Mouse (Mus musculus) spleen, postnatal 10 days (tissue): Measurements from ENCODE around the gene Thap2.

Source experiments
- DNase-seq, 2 experiments: peaks; one replicate each; pipeline ENCODE4 v3.0.0; 2021 to 2022; ENCODE audit warnings: low spot score in 2 of 2

Gene Thap2

DNA sequence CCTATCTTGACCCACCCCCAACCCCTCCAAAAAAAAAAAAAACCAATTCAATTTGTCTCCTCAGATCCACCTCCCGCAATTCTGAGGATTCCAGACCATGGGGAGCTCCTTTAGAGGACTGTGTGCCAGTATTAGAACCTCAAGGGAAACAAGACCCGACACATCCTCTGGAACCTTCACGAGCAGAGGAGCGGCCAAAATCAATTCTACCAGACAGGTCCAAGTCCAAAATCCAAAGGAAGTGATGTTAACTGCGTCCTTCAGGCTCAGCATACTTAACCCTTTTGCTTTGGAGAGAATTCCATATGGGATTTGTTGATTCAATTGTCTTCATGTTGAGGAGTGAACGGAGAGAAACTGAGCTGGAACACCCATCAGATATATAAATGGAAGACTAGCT is 29.2 kb downstream of the Thap2 start:
- no peak for DNase-seq

DNA sequence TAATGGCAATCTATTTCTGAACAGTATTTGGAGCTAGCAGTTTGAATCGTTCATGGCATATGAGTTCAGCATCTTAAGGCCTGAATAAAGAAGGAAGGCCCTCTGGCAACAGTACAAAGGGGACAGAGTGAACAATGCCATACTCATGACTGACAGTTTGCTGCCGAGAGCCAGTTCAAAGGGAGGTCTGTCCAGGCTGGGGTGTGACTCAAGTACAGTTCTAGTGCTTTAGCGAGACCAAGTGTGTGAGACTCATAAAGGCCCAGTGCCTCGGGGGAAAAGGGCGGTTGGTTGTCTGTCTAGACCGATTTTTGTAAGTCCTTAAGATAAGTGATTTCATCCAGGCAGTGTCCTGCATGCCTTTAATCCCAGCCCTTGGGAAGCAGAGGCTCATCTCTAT is 29.7 kb downstream of the Thap2 start:
- no peak for DNase-seq

DNA sequence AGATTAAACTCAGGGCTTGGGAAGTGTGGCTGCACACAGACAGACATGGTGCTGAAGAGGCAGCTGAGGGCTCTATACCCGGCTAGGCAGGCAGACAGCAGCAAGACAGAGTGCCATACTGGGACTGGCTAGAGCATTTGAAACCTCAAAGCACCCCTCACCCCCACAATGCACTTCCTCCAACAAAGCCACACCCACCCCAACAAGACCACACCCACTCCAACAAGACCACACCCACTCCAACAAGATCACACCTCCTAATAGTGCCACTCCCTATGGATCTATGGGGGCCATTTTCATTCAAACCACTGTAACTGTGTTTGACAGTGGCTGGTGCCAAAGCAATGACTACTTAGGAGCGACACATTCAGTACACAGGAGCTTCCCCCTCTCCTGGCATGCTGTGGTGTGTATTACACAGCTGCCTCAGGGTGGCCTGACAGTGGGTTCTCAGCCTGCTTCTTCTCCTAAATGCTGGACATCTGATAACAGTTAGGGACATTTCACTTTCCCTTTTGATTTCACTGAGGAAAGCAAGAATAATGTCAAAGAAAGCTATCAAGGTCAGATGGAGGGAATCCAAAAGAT is 33.3 kb downstream of the Thap2 start:
- no peak for DNase-seq

DNA sequence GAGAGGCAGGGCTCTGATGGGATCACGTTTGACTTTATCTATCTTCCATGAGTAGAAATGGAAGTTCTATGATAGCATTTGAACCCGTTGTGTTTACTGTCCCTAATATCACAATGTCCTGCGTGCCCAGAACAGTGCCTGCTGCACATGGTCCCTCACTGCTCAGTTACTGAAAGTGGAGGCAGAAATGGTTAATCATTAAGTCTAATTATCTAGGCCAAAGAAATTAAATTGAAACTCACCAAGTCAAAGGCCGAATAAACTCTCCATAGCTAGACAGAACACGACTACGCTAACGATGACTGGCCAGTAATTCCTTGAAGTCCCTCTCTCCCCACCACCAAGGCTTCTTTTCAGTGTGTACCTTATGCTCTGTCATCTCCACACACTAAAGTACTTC is 34.7 kb downstream of the Thap2 start:
- no peak for DNase-seq

DNA sequence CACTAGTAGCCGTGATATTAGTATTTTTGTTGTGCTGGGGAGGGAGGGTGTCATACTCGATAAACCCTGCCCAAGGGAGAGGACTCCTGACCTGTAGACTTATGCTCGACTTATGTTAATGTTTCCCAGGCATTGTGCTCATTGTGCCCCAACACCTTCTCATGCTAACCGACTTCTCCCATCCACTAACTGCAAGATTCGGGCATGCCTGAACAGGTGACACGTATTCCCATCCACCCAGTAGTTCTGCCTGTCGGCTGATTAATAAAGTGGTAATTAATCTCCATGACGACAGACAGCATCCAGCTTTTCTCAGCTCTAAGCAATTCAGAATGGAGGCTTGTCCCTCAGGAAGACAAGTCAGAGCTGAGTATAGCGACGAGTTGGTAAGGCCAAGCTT is 35.2 kb downstream of the Thap2 start:
- no peak for DNase-seq

DNA sequence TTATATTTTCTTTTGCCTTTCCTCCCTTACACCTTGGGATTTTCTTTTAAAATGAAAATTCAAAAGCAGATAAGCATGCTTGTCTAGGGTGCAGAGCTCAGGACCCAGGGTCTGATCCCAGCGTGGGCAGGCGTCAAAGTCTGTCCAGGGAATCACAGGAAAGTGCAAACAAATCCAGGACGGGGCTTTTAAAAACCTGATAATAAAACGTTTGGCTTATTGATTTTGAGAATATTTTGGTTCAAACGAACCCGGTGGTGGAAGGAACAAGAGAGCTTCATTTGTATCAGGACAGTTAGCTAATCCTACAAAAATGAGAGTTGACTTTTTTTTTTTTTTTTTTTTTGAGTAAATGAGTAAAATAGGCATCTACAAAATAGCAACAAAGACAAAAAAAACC is 36.1 kb downstream of the Thap2 start:
- no peak for DNase-seq

DNA sequence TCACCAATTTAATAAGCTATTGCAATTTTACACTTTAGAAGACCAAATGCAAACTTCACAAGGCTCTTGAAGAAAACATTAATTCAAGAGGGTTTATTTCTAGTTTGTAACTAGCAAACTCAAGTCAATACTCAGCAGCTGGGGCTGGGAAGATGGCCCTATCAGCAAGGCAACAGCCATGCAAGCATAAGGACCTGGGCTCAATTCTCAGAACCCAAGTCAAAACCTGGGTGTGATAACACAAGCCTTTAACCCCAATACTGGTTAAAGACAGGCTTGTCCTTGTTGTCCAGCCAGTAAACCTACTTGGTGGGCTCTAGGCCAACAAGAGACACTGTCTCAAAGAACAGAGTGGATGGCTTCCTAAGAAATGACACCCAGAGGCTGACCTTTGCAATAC is 37.8 kb downstream of the Thap2 start:
- DNase-seq: no peak

DNA sequence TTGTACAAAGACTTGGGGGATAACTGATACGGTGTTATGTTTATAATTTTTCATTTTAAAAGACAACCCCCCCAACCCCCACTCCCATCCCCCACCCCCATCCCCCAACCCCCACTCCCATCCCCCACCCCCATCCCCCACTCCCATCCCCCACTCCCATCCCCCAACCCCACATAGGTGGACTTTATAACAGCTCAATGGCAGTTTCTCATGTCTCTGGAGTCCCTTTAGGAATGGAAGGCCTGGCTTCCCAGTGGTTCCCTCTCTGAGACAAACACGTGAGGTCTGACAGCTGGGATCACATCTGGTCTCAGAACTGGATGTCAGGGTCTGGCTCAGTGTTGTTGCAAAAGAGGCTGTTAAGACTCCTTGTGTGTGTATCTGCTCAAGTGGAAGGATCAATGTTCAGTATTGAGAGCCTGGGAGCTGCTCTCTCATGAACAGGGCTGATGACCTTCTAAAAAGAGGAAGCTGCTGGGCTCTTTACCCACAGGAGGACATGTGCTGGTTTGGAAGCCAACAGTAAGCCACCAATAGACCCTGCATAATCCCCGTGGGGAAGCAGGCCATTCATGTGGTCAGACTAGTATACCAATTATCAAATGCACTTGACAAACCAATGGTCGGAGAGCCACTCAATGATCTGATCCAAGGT is 41.3 kb downstream of the Thap2 start:
- no peak for DNase-seq

DNA sequence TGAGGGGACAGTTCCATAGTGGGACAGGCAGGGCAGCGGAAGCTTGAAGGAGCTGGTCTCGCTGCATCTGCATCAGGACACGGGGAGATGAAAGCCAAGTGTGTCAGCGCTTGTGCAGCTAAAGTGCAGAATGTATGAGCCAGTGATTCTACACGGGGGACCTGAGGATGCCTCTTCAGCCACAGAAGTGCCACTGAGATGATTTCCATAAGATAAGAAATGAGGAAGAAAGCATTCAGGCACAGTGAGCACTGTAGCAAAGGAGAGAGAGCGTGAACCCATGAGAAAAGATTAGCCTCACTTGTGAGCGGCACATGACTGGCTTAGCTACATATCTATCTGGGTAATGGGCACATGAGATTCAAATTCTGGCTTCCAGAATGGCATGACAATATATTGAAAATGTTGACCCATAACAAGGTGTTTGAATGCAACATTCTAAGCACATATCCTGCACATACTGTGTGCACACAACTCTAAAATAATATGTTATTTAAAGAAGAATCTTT is 44.4 kb downstream of the Thap2 start:
- no peak for DNase-seq

DNA sequence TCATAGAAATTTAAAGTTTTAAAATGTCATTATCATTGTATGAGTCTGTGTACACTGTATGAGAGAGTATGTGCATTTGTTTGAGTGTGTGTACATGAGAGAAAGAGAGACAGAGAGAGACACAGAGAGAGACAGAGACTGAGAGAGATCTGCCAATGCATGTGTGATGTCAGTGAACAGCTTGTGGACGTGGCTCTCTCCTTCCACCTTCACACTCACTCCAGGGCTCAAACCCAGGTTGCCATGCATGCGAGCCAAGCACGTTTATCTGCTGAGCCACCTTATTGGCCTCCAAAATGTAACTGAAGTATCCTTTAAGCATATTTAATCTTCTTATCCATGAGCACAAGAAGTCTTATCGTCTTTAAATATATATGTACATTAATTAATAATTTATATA is 47.3 kb downstream of the Thap2 start:
- DNase-seq: no peak

DNA sequence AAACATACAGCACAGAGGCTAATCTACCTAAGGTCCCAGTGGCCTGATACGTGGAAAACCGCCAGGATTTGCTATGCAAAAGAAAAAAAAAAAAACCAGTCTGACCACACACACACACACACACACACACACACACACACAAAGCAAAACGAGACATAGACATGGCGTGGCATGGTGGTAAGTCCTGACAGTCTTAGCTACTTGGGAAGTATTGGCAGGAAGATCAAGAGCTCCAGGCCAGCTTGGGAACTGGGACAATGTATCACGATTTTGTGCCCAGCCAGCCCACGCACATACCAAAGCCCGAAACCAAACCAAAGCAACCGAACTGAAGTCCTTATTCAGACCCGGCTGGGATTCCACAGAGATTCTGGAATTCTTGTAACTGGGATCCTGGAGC is 50.7 kb downstream of the Thap2 start:
- DNase-seq: no peak

DNA sequence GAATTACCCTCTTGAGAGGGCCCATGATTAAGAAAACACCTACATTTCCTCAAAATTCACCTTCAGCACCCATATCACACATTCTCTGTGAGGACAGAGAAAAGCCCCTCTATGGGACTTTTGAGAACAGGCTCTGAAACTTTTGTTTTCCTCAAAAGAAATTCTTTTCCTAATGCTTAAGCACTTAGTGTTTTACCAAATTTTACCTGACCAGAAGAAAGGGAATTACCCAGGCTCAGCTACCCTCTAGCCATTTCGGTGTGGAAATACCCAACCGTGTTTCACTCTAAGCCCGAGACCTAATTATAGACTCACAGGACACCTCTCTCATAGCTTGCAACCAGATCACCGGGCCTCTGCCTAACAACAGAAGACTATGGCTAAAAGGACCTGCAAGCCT is 51.2 kb downstream of the Thap2 start:
- no peak for DNase-seq

DNA sequence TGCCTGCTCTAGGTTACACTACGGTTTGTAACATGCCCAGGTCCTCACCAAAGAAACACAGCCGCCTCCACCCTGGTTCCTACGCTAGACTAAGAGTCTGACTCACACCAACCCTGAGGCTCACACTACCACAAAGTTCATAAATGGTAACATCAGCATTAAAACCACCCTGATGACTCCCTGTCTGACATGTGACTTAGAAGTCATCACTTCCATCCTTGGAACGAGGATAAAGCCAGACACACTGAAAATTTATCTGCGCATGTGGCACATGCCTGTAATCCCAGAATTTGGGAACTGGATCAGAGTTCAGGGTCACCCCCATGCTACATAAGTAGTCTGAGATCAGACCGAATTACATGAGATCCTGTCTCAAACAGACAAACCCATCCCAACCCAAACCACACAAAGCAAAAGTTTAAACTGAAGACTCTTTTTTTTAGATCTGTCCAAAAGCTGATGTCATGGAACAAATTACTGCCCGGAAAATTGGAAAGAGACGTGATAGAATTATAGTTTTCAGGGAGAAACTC is 51.8 kb downstream of the Thap2 start:
- no peak for DNase-seq

DNA sequence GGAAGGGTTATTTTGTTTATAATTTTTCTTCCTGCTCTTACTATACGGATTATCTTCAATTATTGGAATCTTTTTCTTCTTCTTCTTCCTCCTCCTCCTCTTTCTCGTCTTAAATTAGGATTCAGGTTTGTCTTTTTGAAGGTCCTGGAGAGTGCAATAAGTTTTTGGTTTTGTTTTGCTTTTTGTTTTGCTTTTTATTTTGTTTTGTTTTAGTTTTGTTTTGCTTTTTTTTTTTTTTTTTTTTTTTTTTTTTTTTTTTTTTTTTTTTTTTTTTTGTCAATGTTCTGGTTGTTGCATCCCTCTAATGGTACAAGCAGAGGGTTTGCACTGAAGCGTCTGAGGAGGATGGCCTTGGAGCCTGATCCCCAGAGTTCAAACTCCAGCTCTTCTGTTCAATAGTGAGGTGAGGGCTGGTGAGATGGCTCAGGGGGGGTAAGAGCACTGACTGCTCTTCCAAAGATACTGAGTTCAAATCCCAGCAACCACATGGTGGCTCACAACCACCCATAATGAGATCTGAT is 55.2 kb downstream of the Thap2 start:
- DNase-seq: no peak

DNA sequence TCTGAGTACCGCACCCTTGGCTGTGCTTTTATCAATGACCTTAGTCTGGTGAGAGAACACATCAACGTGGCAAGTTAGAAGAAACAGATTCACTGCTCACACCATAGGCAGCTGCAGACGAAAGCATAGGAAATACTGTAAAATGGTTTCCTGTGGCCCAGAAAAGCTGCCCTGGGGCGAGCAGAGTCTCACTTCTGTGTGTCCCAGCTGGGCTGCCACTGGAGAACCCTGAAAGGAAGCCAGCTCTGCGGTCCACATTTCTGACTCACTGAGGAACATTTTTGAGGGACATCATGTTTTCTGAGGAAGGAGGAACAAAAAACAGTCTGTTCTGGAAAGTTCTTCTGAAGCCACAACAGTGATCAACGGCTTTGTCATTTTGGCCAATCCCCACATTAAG is 55.7 kb downstream of the Thap2 start:
- DNase-seq: no peak

DNA sequence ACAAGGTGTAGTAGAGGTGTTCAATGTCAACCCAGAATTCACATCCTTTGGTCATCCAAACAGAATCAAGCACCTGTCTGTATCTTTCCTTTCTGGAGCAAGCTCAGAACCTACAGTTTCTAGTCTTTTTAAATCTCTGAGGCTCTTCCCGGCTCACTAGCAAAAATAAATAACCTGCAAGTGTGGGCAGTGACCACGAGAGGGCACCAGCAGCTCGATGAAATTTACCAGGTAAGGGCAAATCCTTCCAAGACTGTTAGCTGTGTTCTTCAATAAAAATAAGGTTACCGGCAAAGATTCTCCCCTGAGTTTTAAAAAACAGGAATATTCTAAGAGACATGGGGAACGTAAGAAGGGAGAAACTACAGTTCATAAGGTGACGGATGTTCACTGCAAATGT is 60.9 kb downstream of the Thap2 start:
- DNase-seq: peak; percentile 48 to 77

DNA sequence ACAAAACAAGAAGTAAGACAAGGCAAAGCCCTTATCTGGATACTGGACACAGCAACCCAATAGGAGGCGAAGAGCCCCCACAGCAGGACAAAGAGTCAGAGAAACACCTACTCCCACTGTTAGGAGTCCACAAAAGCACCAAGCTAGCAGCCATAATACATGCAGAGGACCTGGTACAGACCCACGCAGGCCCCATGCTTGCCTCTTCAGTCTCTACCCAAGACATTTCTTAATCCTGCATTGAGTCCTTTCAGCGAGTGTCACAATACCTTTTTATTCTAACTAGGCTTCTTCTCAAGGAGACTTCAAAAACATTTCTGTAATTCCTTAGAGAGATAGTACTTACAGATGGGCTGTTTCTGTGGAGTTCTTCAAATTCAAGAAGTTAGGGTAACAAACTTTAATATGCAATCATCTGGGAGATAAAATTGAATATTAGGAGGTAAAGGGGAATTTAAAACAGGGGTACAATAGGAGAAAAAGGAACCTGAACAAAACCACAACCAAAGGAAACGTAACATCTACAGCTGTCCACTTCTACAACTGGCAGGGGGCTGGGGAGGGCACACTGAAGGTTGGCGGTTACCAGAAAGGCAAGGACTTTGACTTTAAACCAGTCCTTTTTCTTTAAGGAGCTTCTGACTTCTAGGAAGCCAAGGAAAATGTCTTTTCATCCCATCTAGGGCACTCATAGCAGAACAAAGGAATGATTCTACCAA is 62.8 kb downstream of the Thap2 start:
- DNase-seq: no peak
